Mouse (Mus musculus): ENCODE results near the gene Foxo1. TPM values are rescaled to one million over a fixed set of nuclear protein-coding genes. Genes with fewer than 3 reads are reported as not detected.

Gene Foxo1
- polyA plus RNA-seq, 1 experiment from 2014 or later = 4.8 TPM

GRCm38 (mm10) chr3:52369204-52369603 is 101.1 kb downstream of the Foxo1 start:
- Histone ChIP-seq H3K4me3 (no peak overlapping the region), H3K9me3 (no peaks in the 10 kb centered on the region), H3K27ac (no peak overlapping the region), H3K36me3 (no peaks in the 10 kb centered on the region), H3K27me3 (ENCODE audit: insufficient read depth, poor library complexity, severe bottlenecking) (no peaks in the 10 kb centered on the region), H3K4me1 (no peaks in the 10 kb centered on the region)
- no peak for DNase-seq (ENCODE audit: low spot score)
- WGBS = 81% methylated on average over 9 of the region's 9 CpGs

GRCm38 (mm10) chr3:52369881-52370428 is 101.8 kb downstream of the Foxo1 start:
- 60% methylated on average over 7 of the region's 7 CpGs for WGBS
- Histone ChIP-seq H3K9me3 (no peaks in the 10 kb centered on the region), H3K4me1 (no peaks in the 10 kb centered on the region), H3K36me3 (no peaks in the 10 kb centered on the region), H3K4me3 (no peak overlapping the region), H3K27ac (no peak overlapping the region), H3K27me3 (ENCODE audit: insufficient read depth, poor library complexity, severe bottlenecking) (no peaks in the 10 kb centered on the region)
- DNase-seq (ENCODE audit: low spot score) = no peak

- 75% methylated on average over 5 of the region's 5 CpGs for WGBS
These were observed 108.8 kb downstream of the Foxo1 start for GRCm38 (mm10) chr3:52376974-52377373.

GRCm38 (mm10) chr3:52383351-52383750 is 115.2 kb downstream of the Foxo1 start:
- H3K27me3 ChIP-seq (ENCODE audit: insufficient read depth, poor library complexity, severe bottlenecking) = 0 out of 2 replicates have a peak, but pooled peaks cover 4% of the 10 kb centered on the region
- peaks cover 5% of the 10 kb centered on the region; the same call in 1 of the 2 replicates for H3K4me1 ChIP-seq
- no peak overlapping the region for H3K27ac ChIP-seq
- DNase-seq (ENCODE audit: low spot score) = no peak
- H3K36me3 ChIP-seq = no peaks in the 10 kb centered on the region
- no peak overlapping the region for H3K4me3 ChIP-seq
- WGBS = 55% methylated on average over 7 of the region's 7 CpGs
- H3K9me3 ChIP-seq = no peaks in the 10 kb centered on the region

More at GRCm38 (mm10) chr3:52376974-52377373, 108.8 kb downstream of the Foxo1 start:
- H3K9me3 ChIP-seq = no peaks in the 10 kb centered on the region
- no peaks in the 10 kb centered on the region for H3K36me3 ChIP-seq
- H3K4me1 ChIP-seq = no peaks in the 10 kb centered on the region
- no peak overlapping the region for H3K4me3 ChIP-seq
- H3K27ac ChIP-seq = no peak overlapping the region
- no peak for DNase-seq (ENCODE audit: low spot score)
- H3K27me3 ChIP-seq (ENCODE audit: insufficient read depth, poor library complexity, severe bottlenecking) = no peaks in the 10 kb centered on the region

- Histone ChIP-seq H3K4me1 (peaks cover 5% of the 10 kb centered on the region; the same call in 1 of the 2 replicates), H3K27me3 (ENCODE audit: insufficient read depth, poor library complexity, severe bottlenecking) (0 out of 2 replicates have a peak, but pooled peaks cover 4% of the 10 kb centered on the region), H3K9me3 (no peaks in the 10 kb centered on the region), H3K36me3 (no peaks in the 10 kb centered on the region), H3K27ac (no peak overlapping the region), H3K4me3 (no peak overlapping the region)
- DNase-seq (ENCODE audit: low spot score) = no peak
- 30% methylated on average over 8 of the region's 8 CpGs for WGBS
These were observed 118.2 kb downstream of the Foxo1 start for GRCm38 (mm10) chr3:52386343-52386742.

GRCm38 (mm10) chr3:52390321-52390720 is 122.2 kb downstream of the Foxo1 start:
- WGBS = 85% methylated on average over 7 of the region's 7 CpGs
- Histone ChIP-seq H3K36me3 (no peaks in the 10 kb centered on the region), H3K27me3 (ENCODE audit: insufficient read depth, poor library complexity, severe bottlenecking) (peaks cover 28% of the 10 kb centered on the region; the same call in 1 of the 2 replicates), H3K4me3 (no peak overlapping the region), H3K27ac (no peak overlapping the region), H3K4me1 (peaks cover 5% of the 10 kb centered on the region; the same call in 1 of the 2 replicates), H3K9me3 (no peaks in the 10 kb centered on the region)
- no peak for DNase-seq (ENCODE audit: low spot score)

GRCm38 (mm10) chr3:52390766-52391665 is 122.9 kb downstream of the Foxo1 start:
- no peak for DNase-seq (ENCODE audit: low spot score)
- Histone ChIP-seq H3K9me3 (no peaks in the 10 kb centered on the region), H3K27me3 (ENCODE audit: insufficient read depth, poor library complexity, severe bottlenecking) (peaks cover 35% of the 10 kb centered on the region), H3K4me1 (peaks cover 5% of the 10 kb centered on the region; the same call in 1 of the 2 replicates), H3K27ac (no peak overlapping the region), H3K4me3 (no peak overlapping the region), H3K36me3 (no peaks in the 10 kb centered on the region)
- 81% methylated on average over 17 of the region's 17 CpGs for WGBS

GRCm38 (mm10) chr3:52391897-52392296 is 123.8 kb downstream of the Foxo1 start:
- WGBS = 82% methylated on average over 6 of the region's 6 CpGs
- peaks cover 5% of the 10 kb centered on the region; the same call in 1 of the 2 replicates for H3K4me1 ChIP-seq

GRCm38 (mm10) chr3:52392521-52392920 is 124.4 kb downstream of the Foxo1 start:
- H3K4me1 ChIP-seq = peaks cover under 1% of the 10 kb centered on the region; the same call in 1 of the 2 replicates
- no peaks in the 10 kb centered on the region for H3K9me3 ChIP-seq
- H3K27ac ChIP-seq = no peak overlapping the region
- 68% methylated on average over 2 of the region's 2 CpGs for WGBS
- DNase-seq (ENCODE audit: low spot score) = no peak
- peaks cover 45% of the 10 kb centered on the region for H3K27me3 ChIP-seq (ENCODE audit: insufficient read depth, poor library complexity, severe bottlenecking)
- no peaks in the 10 kb centered on the region for H3K36me3 ChIP-seq
- H3K4me3 ChIP-seq = no peak overlapping the region

More at GRCm38 (mm10) chr3:52391897-52392296, 123.8 kb downstream of the Foxo1 start:
- Histone ChIP-seq H3K4me3 (no peak overlapping the region), H3K27me3 (ENCODE audit: insufficient read depth, poor library complexity, severe bottlenecking) (peaks cover 39% of the 10 kb centered on the region), H3K36me3 (no peaks in the 10 kb centered on the region), H3K27ac (no peak overlapping the region), H3K9me3 (no peaks in the 10 kb centered on the region)
- DNase-seq (ENCODE audit: low spot score) = no peak

GRCm38 (mm10) chr3:52393171-52393570 is 125.0 kb downstream of the Foxo1 start:
- no peak overlapping the region for H3K4me3 ChIP-seq
- H3K4me1 ChIP-seq = no peaks in the 10 kb centered on the region; the same call in 1 of the 2 replicates
- no peaks in the 10 kb centered on the region for H3K36me3 ChIP-seq
- H3K27ac ChIP-seq = no peak overlapping the region
- no peaks in the 10 kb centered on the region for H3K9me3 ChIP-seq
- peaks cover 52% of the 10 kb centered on the region for H3K27me3 ChIP-seq (ENCODE audit: insufficient read depth, poor library complexity, severe bottlenecking)
- DNase-seq (ENCODE audit: low spot score) = no peak
- WGBS = 60% methylated on average over 10 of the region's 10 CpGs

GRCm38 (mm10) chr3:52396121-52396731 is 128.1 kb downstream of the Foxo1 start:
- DNase-seq (ENCODE audit: low spot score) = no peak
- Histone ChIP-seq H3K9me3 (no peaks in the 10 kb centered on the region), H3K27ac (no peak overlapping the region), H3K4me3 (no peak overlapping the region), H3K27me3 (ENCODE audit: insufficient read depth, poor library complexity, severe bottlenecking) (peaks cover 55% of the 10 kb centered on the region), H3K4me1 (peaks cover 25% of the 10 kb centered on the region), H3K36me3 (no peaks in the 10 kb centered on the region)
- WGBS = 83% methylated on average over 13 of the region's 13 CpGs

GRCm38 (mm10) chr3:52396951-52397615 is 128.9 kb downstream of the Foxo1 start:
- H3K9me3 ChIP-seq = no peaks in the 10 kb centered on the region
- H3K4me3 ChIP-seq = no peak overlapping the region
- H3K27me3 ChIP-seq (ENCODE audit: insufficient read depth, poor library complexity, severe bottlenecking) = peaks cover 55% of the 10 kb centered on the region
- peaks cover 31% of the 10 kb centered on the region for H3K4me1 ChIP-seq
- 78% methylated on average over 10 of the region's 10 CpGs for WGBS
- no peak for DNase-seq (ENCODE audit: low spot score)
- no peaks in the 10 kb centered on the region for H3K36me3 ChIP-seq
- no peak overlapping the region for H3K27ac ChIP-seq
